Mouse (Mus musculus) cerebellum, adult 2 months (tissue): ENCODE measurements around the gene Phf21a. TPM values are rescaled to one million over a fixed set of nuclear protein-coding genes. Genes with fewer than 3 reads are reported as not detected.

Experiments used
- DNase-seq, 2 experiments: peaks; one replicate each; pipeline ENCODE4 v3.0.0; 2021
- H3K27ac ChIP-seq: fragments of 200-500 bp; 2 replicates; pipeline ENCODE4 v1.5.1; 2012; ENCODE audit warnings: low read length, control low read depth, inconsistent platforms; ENCODE audit not compliant: insufficient read depth
- H3K27me3 ChIP-seq: fragments of 200-500 bp; 2 replicates; pipeline ENCODE4 v1.6.1; 2012; ENCODE audit warnings: inconsistent platforms, mild to moderate bottlenecking, low read length, moderate library complexity; ENCODE audit not compliant: control insufficient read depth, insufficient read depth
- H3K4me1 ChIP-seq: fragments of 200-500 bp; 2 replicates; pipeline ENCODE4 v1.6.1; 2011; ENCODE audit warnings: low read length; ENCODE audit not compliant: control insufficient read depth, insufficient read depth
- H3K4me3 ChIP-seq: fragments of 200-500 bp; replicated peaks from 2 replicates; pipeline ENCODE3; 2011; ENCODE audit warnings: mild to moderate bottlenecking, low read depth, low read length, control low read depth; ENCODE audit not compliant: insufficient read depth
- CTCF ChIP-seq: fragments of 200-500 bp; IDR thresholded peaks from 2 replicates; pipeline ENCODE4 v1.5.1; 2011; ENCODE audit warnings: low read depth, mild to moderate bottlenecking, control low read depth, low read length, moderate library complexity, borderline replicate concordance; ENCODE audit not compliant: insufficient read depth
- POLR2A ChIP-seq: fragments of 200-500 bp; IDR thresholded peaks from 2 replicates; pipeline ENCODE4 v1.6.1; 2011; ENCODE audit warnings: low read length, control low read depth, borderline replicate concordance; ENCODE audit not compliant: insufficient read depth
- whole genome bisulfite sequencing: fragments of 180-500 bp; shearing (Covaris S2); methylation state at CpG from one replicate; pipeline ENCODE4 v1.1.7; 2018; 5-methylcytosine and 5-hydroxymethylcytosine counted together
- polyA plus RNA-seq: library from polyadenylated mRNA; depleted of rRNA; stranded (reverse); fragments of >200 nt; gene quantifications from 2 replicates; pipeline ENCODE4 v1.2.3, GENCODE M21; 2012

Phf21a gene
- polyA plus RNA-seq, 1 experiment: 60.4 TPM

GRCm38 (mm10) chr2:92362571-92363228, 269.8 kb downstream of the Phf21a start:
- WGBS: 54% methylated on average over 6 of the region's 6 CpGs

GRCm38 (mm10) chr2:92364086-92364485, 271.2 kb downstream of the Phf21a start:
- no peaks in the 10 kb centered on the region for H3K27me3 ChIP-seq
- peaks cover 10% of the 10 kb centered on the region for H3K4me1 ChIP-seq
- no peak for TF ChIP-seq POLR2A
- no peak for TF ChIP-seq CTCF
- no peak overlapping the region for H3K4me3 ChIP-seq
- H3K27ac ChIP-seq: no peak overlapping the region
- 95% methylated on average over 4 of the region's 4 CpGs for WGBS
- DNase-seq: no peak

More at GRCm38 (mm10) chr2:92362571-92363228, 269.8 kb downstream of the Phf21a start:
- H3K4me1 ChIP-seq: peaks cover 11% of the 10 kb centered on the region
- H3K27ac ChIP-seq: no peak overlapping the region
- H3K4me3 ChIP-seq: no peak overlapping the region
- no peaks in the 10 kb centered on the region for H3K27me3 ChIP-seq
- TF ChIP-seq POLR2A: no peak
- TF ChIP-seq CTCF: no peak
- no peak for DNase-seq

GRCm38 (mm10) chr2:92365568-92365967, 272.7 kb downstream of the Phf21a start:
- 61% methylated on average over 10 of the region's 10 CpGs for WGBS

GRCm38 (mm10) chr2:92367383-92368029, 274.6 kb downstream of the Phf21a start:
- no peak overlapping the region for H3K27ac ChIP-seq
- TF ChIP-seq POLR2A: no peak
- 45% methylated on average over 20 of the region's 20 CpGs for WGBS
- DNase-seq: peak in 1 of 2 experiments; percentile 12
- H3K27me3 ChIP-seq: no peaks in the 10 kb centered on the region
- H3K4me3 ChIP-seq: no peak overlapping the region
- H3K4me1 ChIP-seq: peaks cover 9% of the 10 kb centered on the region

More at GRCm38 (mm10) chr2:92365568-92365967, 272.7 kb downstream of the Phf21a start:
- TF ChIP-seq CTCF (no peak), POLR2A (no peak)
- no peak overlapping the region for H3K4me3 ChIP-seq
- no peak overlapping the region for H3K27ac ChIP-seq
- peaks cover 6% of the 10 kb centered on the region for H3K4me1 ChIP-seq
- no peaks in the 10 kb centered on the region for H3K27me3 ChIP-seq
- DNase-seq: peak in 1 of 2 experiments; percentile 9

- Histone ChIP-seq H3K27me3 (no peaks in the 10 kb centered on the region), H3K4me3 (peak overlapping the region; percentile 3), H3K27ac (no peak overlapping the region), H3K4me1 (peaks cover 12% of the 10 kb centered on the region)
- DNase-seq: peak; percentile 32 to 44
- 8% methylated on average over 19 of the region's 19 CpGs for WGBS
- TF ChIP-seq CTCF (no peak), POLR2A (no peak)
These were observed 277.5 kb downstream of the Phf21a start for GRCm38 (mm10) chr2:92370375-92370774.

GRCm38 (mm10) chr2:92370821-92371805, 278.2 kb downstream of the Phf21a start:
- no peaks in the 10 kb centered on the region for H3K27me3 ChIP-seq
- H3K4me1 ChIP-seq: peaks cover 12% of the 10 kb centered on the region
- no peak overlapping the region for H3K27ac ChIP-seq
- H3K4me3 ChIP-seq: peak overlapping the region; percentile 3
- peak; percentile 33 to 34 for DNase-seq
- WGBS: 11% methylated on average over 45 of the region's 45 CpGs
- TF ChIP-seq CTCF (no peak), POLR2A (no peak)

GRCm38 (mm10) chr2:92371971-92372690, 279.2 kb downstream of the Phf21a start:
- no peak overlapping the region for H3K4me3 ChIP-seq
- no peaks in the 10 kb centered on the region for H3K27me3 ChIP-seq
- no peak overlapping the region for H3K27ac ChIP-seq
- 63% methylated on average over 10 of the region's 10 CpGs for WGBS
- TF ChIP-seq CTCF: no peak
- TF ChIP-seq POLR2A: no peak
- no peak for DNase-seq
- peaks cover 17% of the 10 kb centered on the region for H3K4me1 ChIP-seq
